Comparison of ENCODE assay signal across 34 mouse cellular contexts in the genomic region with DNA sequence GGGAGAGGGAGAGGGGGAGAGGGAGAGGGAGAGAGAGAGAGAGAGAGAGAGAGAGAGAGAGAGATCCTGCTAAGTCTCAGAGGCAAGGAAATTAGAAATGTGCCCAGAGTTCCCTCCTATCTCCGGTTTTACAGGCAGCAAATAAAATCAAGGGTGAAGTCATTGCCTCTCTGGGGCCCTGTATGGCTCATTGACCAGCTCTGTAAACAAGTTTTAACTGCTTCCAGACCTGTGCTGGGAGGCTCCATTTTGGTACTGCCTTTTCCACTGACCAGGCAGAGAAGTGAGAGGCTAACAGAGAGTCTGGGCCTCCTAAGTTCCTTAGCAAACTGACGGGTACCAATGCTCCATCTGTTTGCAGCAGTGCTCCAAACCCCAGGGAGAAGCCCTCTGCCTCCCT. TPM values are rescaled to one million over a fixed set of nuclear protein-coding genes. Genes with fewer than 3 reads are reported as not detected.
DNase-seq lines count a peak whose midpoint lies in the region; ATAC-seq and TF ChIP-seq lines count a peak whose summit lies in the region.
"Had no signal": no experiment of that assay in that cellular context is flagged by ENCODE, and none has a peak within 500 bp of the region (broad histone marks: within the 10 kb centered on the region; RNA-seq: fewer than 3 reads in every experiment).

No protein-coding gene starts in this region.

- H3K4me2 ChIP-seq in kidney, embryonic 14.5 days (replicated peaks; ENCODE audit: low read depth, low read length): no peak overlapping the region
- H3K4me2 ChIP-seq in embryonic facial prominence, embryonic 14.5 days (ENCODE audit: low read depth, low read length): no peak overlapping the region
- H3K4me2 ChIP-seq in limb, embryonic 13.5 days (replicated peaks): no peak overlapping the region
- H3K4me2 ChIP-seq in hindbrain, postnatal 0 days (ENCODE audit: low read depth, low read length): no peak overlapping the region
- H3K4me2 ChIP-seq: hindbrain, embryonic 14.5 days; lung, embryonic 14.5 days; midbrain, embryonic 15.5 days had no signal

- no peaks in the 10 kb centered on the region for H3K27me3 ChIP-seq in kidney, embryonic 14.5 days (ENCODE audit: control insufficient read depth, insufficient read depth, low read length)
- no peaks in the 10 kb centered on the region for H3K27me3 ChIP-seq in embryonic facial prominence, embryonic 14.5 days (replicated peaks; ENCODE audit: control insufficient read depth, insufficient read depth, low read length)
- H3K27me3 ChIP-seq in limb, embryonic 13.5 days: no peaks in the 10 kb centered on the region
- no peaks in the 10 kb centered on the region for H3K27me3 ChIP-seq in hindbrain, postnatal 0 days (ENCODE audit: insufficient read depth, low read length)
- H3K27me3 ChIP-seq: midbrain, embryonic 15.5 days; Patski had no signal

- H3K27ac ChIP-seq in kidney, embryonic 14.5 days (ENCODE audit: low read depth, low read length): no peak overlapping the region
- H3K27ac ChIP-seq in embryonic facial prominence, embryonic 14.5 days (replicated peaks; ENCODE audit: low read depth, low read length): no peak overlapping the region
- H3K27ac ChIP-seq in limb, embryonic 13.5 days: peak overlapping the region; percentile 48; the same call in 1 of the 2 replicates
- no peak overlapping the region for H3K27ac ChIP-seq in hindbrain, postnatal 0 days
- H3K27ac ChIP-seq: heart, embryonic 10.5 days; hindbrain, embryonic 14.5 days; left cerebral cortex, adult 2 months; liver, embryonic 14.5 days; midbrain, embryonic 15.5 days had no signal

- peak; percentile 91 for ATAC-seq in kidney, embryonic 14.5 days (ENCODE audit: low FRiP score, low TSS enrichment)
- ATAC-seq in embryonic facial prominence, embryonic 14.5 days (ENCODE audit: low read depth): no peak; the same call in 1 of the 2 replicates
- ATAC-seq in limb, embryonic 13.5 days (ENCODE audit: low FRiP score, low read depth): peak; percentile 81
- no peak for ATAC-seq in hindbrain, postnatal 0 days
- no peak for ATAC-seq in activated CD4-positive, CD25-positive, alpha-beta regulatory T cell, adult 4 months
- ATAC-seq: midbrain, embryonic 15.5 days; Patski had no signal

- no peak overlapping the region for H3K4me3 ChIP-seq in kidney, embryonic 14.5 days (ENCODE audit: low read length)
- H3K4me3 ChIP-seq in embryonic facial prominence, embryonic 14.5 days (ENCODE audit: low read depth, low read length): no peak overlapping the region
- H3K4me3 ChIP-seq in limb, embryonic 13.5 days: no peak overlapping the region
- no peak overlapping the region for H3K4me3 ChIP-seq in hindbrain, postnatal 0 days (ENCODE audit: low read length)
- H3K4me3 ChIP-seq: heart, embryonic 10.5 days; left cerebral cortex, adult 2 months; midbrain, embryonic 15.5 days had no signal

- no peak overlapping the region for H3K9ac ChIP-seq in kidney, embryonic 14.5 days (ENCODE audit: low read depth, low read length)
- no peak overlapping the region for H3K9ac ChIP-seq in embryonic facial prominence, embryonic 14.5 days (ENCODE audit: low read depth, low read length)
- H3K9ac ChIP-seq in limb, embryonic 13.5 days: no peak overlapping the region
- no peak overlapping the region for H3K9ac ChIP-seq in hindbrain, postnatal 0 days (replicated peaks; ENCODE audit: low read length)
- H3K9ac ChIP-seq: hindbrain, embryonic 14.5 days; liver, embryonic 14.5 days; lung, embryonic 14.5 days; midbrain, embryonic 15.5 days had no signal

- TF ChIP-seq CTCF in hindbrain, postnatal 0 days (IDR thresholded peaks at IDR 0.05; ENCODE audit: low read depth): no peak

- DNase-seq in kidney, adult 8-10 months: no peak
- DNase-seq in adipocyte (ENCODE audit: low spot score) (peak; percentile 35), liver (no peak)
- peak; percentile 29 for DNase-seq in embryonic facial prominence, embryonic 14.5 days (ENCODE audit: low spot score)
- DNase-seq in hindbrain, postnatal 0 days (ENCODE audit: low spot score): no peak
- DNase-seq: adrenal gland, adult 8-10 months; cerebellum, adult 11-12 months; cerebellum, postnatal 10 days; heart, postnatal 4 days; kidney, postnatal 36 days; layer of hippocampus, adult 9-11 months; lung, embryonic 14.5 days; lung, postnatal 36 days; right cerebral cortex, adult 18-20 months; thymus, adult 18-20 months; thymus, postnatal 4 days had no signal

- H3K36me3 ChIP-seq in kidney, embryonic 14.5 days (ENCODE audit: control insufficient read depth, insufficient read depth, low read length): no peaks in the 10 kb centered on the region
- no peaks in the 10 kb centered on the region for H3K36me3 ChIP-seq in embryonic facial prominence, embryonic 14.5 days (ENCODE audit: control insufficient read depth, insufficient read depth, low read length)
- H3K36me3 ChIP-seq in limb, embryonic 13.5 days: no peaks in the 10 kb centered on the region
- H3K36me3 ChIP-seq in hindbrain, postnatal 0 days (ENCODE audit: insufficient read depth, low read length): no peaks in the 10 kb centered on the region
- H3K36me3 ChIP-seq: heart, embryonic 10.5 days; midbrain, embryonic 15.5 days had no signal

- no peaks in the 10 kb centered on the region for H3K4me1 ChIP-seq in kidney, embryonic 14.5 days (ENCODE audit: control insufficient read depth, insufficient read depth, low read length)
- H3K4me1 ChIP-seq in embryonic facial prominence, embryonic 14.5 days (ENCODE audit: control insufficient read depth, insufficient read depth, low read length): no peaks in the 10 kb centered on the region
- peaks cover 4% of the 10 kb centered on the region; the same call in 1 of the 2 replicates for H3K4me1 ChIP-seq in limb, embryonic 13.5 days
- H3K4me1 ChIP-seq in hindbrain, postnatal 0 days (ENCODE audit: insufficient read depth, low read length): no peaks in the 10 kb centered on the region
- H3K4me1 ChIP-seq: heart, embryonic 10.5 days; midbrain, embryonic 15.5 days had no signal

- H3K9me3 ChIP-seq in kidney, embryonic 14.5 days (ENCODE audit: control insufficient read depth, low read length): no peaks in the 10 kb centered on the region
- H3K9me3 ChIP-seq in embryonic facial prominence, embryonic 14.5 days (ENCODE audit: control insufficient read depth, low read length): no peaks in the 10 kb centered on the region
- no peaks in the 10 kb centered on the region for H3K9me3 ChIP-seq in limb, embryonic 13.5 days
- no peaks in the 10 kb centered on the region for H3K9me3 ChIP-seq in hindbrain, postnatal 0 days (ENCODE audit: low read length)
- H3K9me3 ChIP-seq: heart, embryonic 10.5 days; midbrain, embryonic 15.5 days had no signal

- WGBS in kidney, embryonic 14.5 days: 11% methylated on average over 2 of the region's 2 CpGs
- WGBS in embryonic facial prominence, embryonic 14.5 days: 43% methylated on average over 2 of the region's 2 CpGs
- 19% methylated on average over 2 of the region's 2 CpGs for WGBS in limb, embryonic 13.5 days
- 82% methylated on average over 2 of the region's 2 CpGs for WGBS in hindbrain, postnatal 0 days

RNA-seq across cellular contexts. Expression of a gene that starts 38.1 kb away (rescaled TPM):
- polyA plus RNA-seq in kidney, embryonic 14.5 days (2014; fragmentation: Nextera tagmentation; extraction: Ambion mirVana): not detected in 2 replicates
- polyA plus RNA-seq in embryonic facial prominence, embryonic 14.5 days (2014; fragmentation: Nextera tagmentation; extraction: Ambion mirVana): 34.6 and 64.4 TPM in 2 replicates
- not detected in 2 replicates for polyA plus RNA-seq in limb, embryonic 13.5 days (2015; fragmentation: Nextera tagmentation; extraction: Ambion mirVana)
- total RNA-seq in hindbrain, postnatal 0 days (2014; rRNA removed): 1.3 TPM in 1 of 2 replicates, not detected in the other
- polyA plus RNA-seq in hindbrain, postnatal 0 days (2015; fragmentation: Nextera tagmentation; extraction: Ambion mirVana): 0.36 and 0.43 TPM in 2 replicates
- not detected for polyA plus RNA-seq in activated CD4-positive, CD25-positive, alpha-beta regulatory T cell, adult 4 months (2017; shearing (Covaris generic))
- total RNA-seq: ES-E14; granulocyte monocyte progenitor cell, adult 5-6 weeks; heart, postnatal 4 days; left cerebral cortex, adult 2 months; left cerebral cortex, postnatal 36 days; megakaryocyte-erythroid progenitor cell, adult 5-6 weeks had no signal
- polyA plus RNA-seq: forebrain, embryonic 11.5 days; heart, embryonic 10.5 days; hindbrain, embryonic 14.5 days; intestine, embryonic 14.5 days; neural tube, embryonic 14.5 days; Patski had no signal

RNA-seq across cellular contexts. Expression of a gene that starts 52.7 kb away (rescaled TPM):
- not detected in 2 replicates for polyA plus RNA-seq in kidney, embryonic 14.5 days (2014; fragmentation: Nextera tagmentation; extraction: Ambion mirVana)
- not detected in 2 replicates for polyA plus RNA-seq in embryonic facial prominence, embryonic 14.5 days (2014; fragmentation: Nextera tagmentation; extraction: Ambion mirVana)
- not detected in 2 replicates for polyA plus RNA-seq in limb, embryonic 13.5 days (2015; fragmentation: Nextera tagmentation; extraction: Ambion mirVana)
- total RNA-seq in hindbrain, postnatal 0 days (2014; rRNA removed): not detected in 2 replicates
- not detected in 2 replicates for polyA plus RNA-seq in hindbrain, postnatal 0 days (2015; fragmentation: Nextera tagmentation; extraction: Ambion mirVana)
- not detected for polyA plus RNA-seq in activated CD4-positive, CD25-positive, alpha-beta regulatory T cell, adult 4 months (2017; shearing (Covaris generic))
- total RNA-seq: ES-E14; granulocyte monocyte progenitor cell, adult 5-6 weeks; heart, postnatal 4 days; left cerebral cortex, adult 2 months; left cerebral cortex, postnatal 36 days; megakaryocyte-erythroid progenitor cell, adult 5-6 weeks had no signal
- polyA plus RNA-seq: cortical plate, adult 2 months; forebrain, embryonic 11.5 days; heart, embryonic 10.5 days; heart, embryonic 16.5 days; hindbrain, embryonic 14.5 days; intestine, embryonic 14.5 days; lung, embryonic 14.5 days; midbrain, embryonic 15.5 days; neural tube, embryonic 14.5 days; Patski had no signal

Comparison
In these comparisons a context has a peak if more than half of its experiments do, and no peak if none do; other contexts are left out.
1. ATAC-seq: peak in kidney, embryonic 14.5 days (single experiment) and limb, embryonic 13.5 days (single experiment); none in embryonic facial prominence, embryonic 14.5 days (single experiment), hindbrain, postnatal 0 days (single experiment) and activated CD4-positive, CD25-positive, alpha-beta regulatory T cell, adult 4 months (single experiment).
2. DNase-seq: peak in adipocyte (single experiment) and embryonic facial prominence, embryonic 14.5 days (single experiment); none in kidney, adult 8-10 months (0 of 2), hindbrain, postnatal 0 days (single experiment) and liver (single experiment).
3. RNA of a gene that starts 38.1 kb away (polyA plus RNA-seq): 34.6 to 64.4 TPM in embryonic facial prominence, embryonic 14.5 days; 0.36 to 0.43 TPM in hindbrain, postnatal 0 days, not detected in limb, embryonic 13.5 days, not detected in kidney, embryonic 14.5 days and not detected in activated CD4-positive, CD25-positive, alpha-beta regulatory T cell, adult 4 months; every median in the first group is over 10 times any median in the second.